Mouse (Mus musculus): Measurements from ENCODE around the gene Fscn3. TPM values are rescaled to one million over a fixed set of nuclear protein-coding genes. Genes with fewer than 3 reads are reported as not detected.
A peak's percentile ranks its signal among the peaks of the same experiment; 100 is the strongest.

The Fscn3 gene
- polyA plus RNA-seq, 1 experiment from 2014 or later = not detected

GRCm38 (mm10) chr6:28423767-28424695 lies 3.6 kb upstream of the Fscn3 start:
- Histone ChIP-seq H3K4me1 (replicated peaks; ENCODE audit: insufficient read depth, low read length) (peaks cover 17% of the 10 kb centered on the region), H3K4me3 (replicated peaks; ENCODE audit: low read depth, low read length) (peak overlapping the region; percentile 97), H3K27me3 (ENCODE audit: insufficient read depth, low read length) (no peaks in the 10 kb centered on the region), H3K27ac (peak overlapping the region; percentile 77), H3K9me3 (replicated peaks; ENCODE audit: low read length) (no peaks in the 10 kb centered on the region), H3K4me2 (ENCODE audit: low read length) (peak overlapping the region; percentile 78), H3K9ac (ENCODE audit: low read depth, low read length) (peak overlapping the region; percentile 97), H3K36me3 (ENCODE audit: insufficient read depth, low read length) (peaks cover 5% of the 10 kb centered on the region; the same call in 1 of the 2 replicates)
- 9% methylated on average over 45 of the region's 46 CpGs for WGBS
- DNase-seq (ENCODE audit: low spot score) (peak; percentile 68), ATAC-seq (replicated peaks; ENCODE audit: low FRiP score, low read depth) (peak; percentile 38)
- TF ChIP-seq CTCF (IDR thresholded peaks at IDR 0.05; ENCODE audit: low read depth) = peak; percentile 40; the same call in 1 of the 2 replicates

- no peak overlapping the region for H3K9ac ChIP-seq (ENCODE audit: low read depth, low read length)
- ATAC-seq (replicated peaks; ENCODE audit: low FRiP score, low read depth) (no peak), DNase-seq (ENCODE audit: low spot score) (no peak)
- H3K4me3 ChIP-seq (replicated peaks; ENCODE audit: low read depth, low read length) = no peak overlapping the region
- WGBS = 81% methylated on average over 6 of the region's 6 CpGs
- no peaks in the 10 kb centered on the region for H3K27me3 ChIP-seq (ENCODE audit: insufficient read depth, low read length)
- no peaks in the 10 kb centered on the region for H3K9me3 ChIP-seq (replicated peaks; ENCODE audit: low read length)
- no peak overlapping the region for H3K4me2 ChIP-seq (ENCODE audit: low read length)
- no peak for TF ChIP-seq CTCF (IDR thresholded peaks at IDR 0.05; ENCODE audit: low read depth)
- H3K27ac ChIP-seq = no peak overlapping the region
- H3K36me3 ChIP-seq (ENCODE audit: insufficient read depth, low read length) = peaks cover 5% of the 10 kb centered on the region; the same call in 1 of the 2 replicates
- H3K4me1 ChIP-seq (replicated peaks; ENCODE audit: insufficient read depth, low read length) = peaks cover 17% of the 10 kb centered on the region
Observed at GRCm38 (mm10) chr6:28425019-28425418, 2.6 kb upstream of the Fscn3 start.

GRCm38 (mm10) chr6:28428290-28428689 lies 701 bp downstream of the Fscn3 start, which contains the start of gene Gcc1:
Gene Gcc1, minus strand, starts transcription at chr6:28428390.
- TF ChIP-seq CTCF (IDR thresholded peaks at IDR 0.05; ENCODE audit: low read depth) = no peak
- DNase-seq (ENCODE audit: low spot score) = no peak
- ATAC-seq (replicated peaks; ENCODE audit: low FRiP score, low read depth) = no peak
- H3K4me3 ChIP-seq (replicated peaks; ENCODE audit: low read depth, low read length) = no peak within 1 kb of the TSS
- H3K4me1 ChIP-seq (replicated peaks; ENCODE audit: insufficient read depth, low read length) = 0 out of 2 replicates have a peak, but pooled peaks cover 3% of the 10 kb centered on the region
- no peak within 1 kb of the TSS for H3K4me2 ChIP-seq (ENCODE audit: low read length)
- 91% methylated on average over 3 of the region's 3 CpGs for WGBS
- no peaks in the 10 kb centered on the region for H3K27me3 ChIP-seq (ENCODE audit: insufficient read depth, low read length)
- H3K36me3 ChIP-seq (ENCODE audit: insufficient read depth, low read length) = peaks cover 5% of the 10 kb centered on the region; the same call in 1 of the 2 replicates
- H3K9ac ChIP-seq (ENCODE audit: low read depth, low read length) = no peak within 1 kb of the TSS
- no peak within 1 kb of the TSS for H3K27ac ChIP-seq
- no peaks in the 10 kb centered on the region for H3K9me3 ChIP-seq (replicated peaks; ENCODE audit: low read length)

GRCm38 (mm10) chr6:28429870-28430269 lies 2.3 kb downstream of the Fscn3 start:
- no peaks in the 10 kb centered on the region for H3K27me3 ChIP-seq (ENCODE audit: insufficient read depth, low read length)
- no peak overlapping the region for H3K4me2 ChIP-seq (ENCODE audit: low read length)
- WGBS = 88% methylated on average over 11 of the region's 11 CpGs
- no peaks in the 10 kb centered on the region for H3K4me1 ChIP-seq (replicated peaks; ENCODE audit: insufficient read depth, low read length)
- H3K9ac ChIP-seq (ENCODE audit: low read depth, low read length) = no peak overlapping the region
- H3K4me3 ChIP-seq (replicated peaks; ENCODE audit: low read depth, low read length) = no peak overlapping the region
- no peak overlapping the region for H3K27ac ChIP-seq
- H3K36me3 ChIP-seq (ENCODE audit: insufficient read depth, low read length) = peaks cover 5% of the 10 kb centered on the region; the same call in 1 of the 2 replicates
- ATAC-seq (replicated peaks; ENCODE audit: low FRiP score, low read depth) (no peak), DNase-seq (ENCODE audit: low spot score) (no peak)
- TF ChIP-seq CTCF (IDR thresholded peaks at IDR 0.05; ENCODE audit: low read depth) = no peak
- H3K9me3 ChIP-seq (replicated peaks; ENCODE audit: low read length) = no peaks in the 10 kb centered on the region

GRCm38 (mm10) chr6:28430795-28431537 lies 3.4 kb downstream of the Fscn3 start:
- H3K4me2 ChIP-seq (ENCODE audit: low read length) = no peak overlapping the region
- no peak for TF ChIP-seq CTCF (IDR thresholded peaks at IDR 0.05; ENCODE audit: low read depth)
- ATAC-seq (replicated peaks; ENCODE audit: low FRiP score, low read depth) (no peak), DNase-seq (ENCODE audit: low spot score) (no peak)
- H3K9ac ChIP-seq (ENCODE audit: low read depth, low read length) = no peak overlapping the region
- peaks cover 3% of the 10 kb centered on the region; the same call in 1 of the 2 replicates for H3K36me3 ChIP-seq (ENCODE audit: insufficient read depth, low read length)
- WGBS = 75% methylated on average over 10 of the region's 10 CpGs
- no peaks in the 10 kb centered on the region for H3K4me1 ChIP-seq (replicated peaks; ENCODE audit: insufficient read depth, low read length)
- H3K9me3 ChIP-seq (replicated peaks; ENCODE audit: low read length) = no peaks in the 10 kb centered on the region
- no peaks in the 10 kb centered on the region for H3K27me3 ChIP-seq (ENCODE audit: insufficient read depth, low read length)
- no peak overlapping the region for H3K27ac ChIP-seq
- H3K4me3 ChIP-seq (replicated peaks; ENCODE audit: low read depth, low read length) = no peak overlapping the region

- DNase-seq (ENCODE audit: low spot score) (no peak), ATAC-seq (replicated peaks; ENCODE audit: low FRiP score, low read depth) (no peak)
- WGBS = 81% methylated on average over 6 of the region's 6 CpGs
Observed at GRCm38 (mm10) chr6:28431538-28431855, 3.9 kb downstream of the Fscn3 start.

More at GRCm38 (mm10) chr6:28431538-28431855, 3.9 kb downstream of the Fscn3 start:
- no peak overlapping the region for H3K27ac ChIP-seq
- H3K9ac ChIP-seq (ENCODE audit: low read depth, low read length) = no peak overlapping the region
- H3K9me3 ChIP-seq (replicated peaks; ENCODE audit: low read length) = no peaks in the 10 kb centered on the region
- TF ChIP-seq CTCF (IDR thresholded peaks at IDR 0.05; ENCODE audit: low read depth) = no peak
- H3K27me3 ChIP-seq (ENCODE audit: insufficient read depth, low read length) = no peaks in the 10 kb centered on the region
- H3K4me2 ChIP-seq (ENCODE audit: low read length) = no peak overlapping the region
- H3K36me3 ChIP-seq (ENCODE audit: insufficient read depth, low read length) = no peaks in the 10 kb centered on the region
- no peak overlapping the region for H3K4me3 ChIP-seq (replicated peaks; ENCODE audit: low read depth, low read length)
- H3K4me1 ChIP-seq (replicated peaks; ENCODE audit: insufficient read depth, low read length) = no peaks in the 10 kb centered on the region

All from kidney, postnatal 0 days (tissue).